Mouse (Mus musculus) retina, adult 2 months (tissue): ENCODE measurements around the gene Mutyh.
"Not testable (repeated sequence)": the region's sequence is repeated elsewhere in the genome, so short reads cannot be mapped to it uniquely, and the experiment has no call there.

Experiments used
- DNase-seq: peaks from one replicate; pipeline ENCODE4 v3.0.0-alpha.2; 2012; ENCODE audit warnings: low read depth, low spot score

Gene Mutyh

DNA sequence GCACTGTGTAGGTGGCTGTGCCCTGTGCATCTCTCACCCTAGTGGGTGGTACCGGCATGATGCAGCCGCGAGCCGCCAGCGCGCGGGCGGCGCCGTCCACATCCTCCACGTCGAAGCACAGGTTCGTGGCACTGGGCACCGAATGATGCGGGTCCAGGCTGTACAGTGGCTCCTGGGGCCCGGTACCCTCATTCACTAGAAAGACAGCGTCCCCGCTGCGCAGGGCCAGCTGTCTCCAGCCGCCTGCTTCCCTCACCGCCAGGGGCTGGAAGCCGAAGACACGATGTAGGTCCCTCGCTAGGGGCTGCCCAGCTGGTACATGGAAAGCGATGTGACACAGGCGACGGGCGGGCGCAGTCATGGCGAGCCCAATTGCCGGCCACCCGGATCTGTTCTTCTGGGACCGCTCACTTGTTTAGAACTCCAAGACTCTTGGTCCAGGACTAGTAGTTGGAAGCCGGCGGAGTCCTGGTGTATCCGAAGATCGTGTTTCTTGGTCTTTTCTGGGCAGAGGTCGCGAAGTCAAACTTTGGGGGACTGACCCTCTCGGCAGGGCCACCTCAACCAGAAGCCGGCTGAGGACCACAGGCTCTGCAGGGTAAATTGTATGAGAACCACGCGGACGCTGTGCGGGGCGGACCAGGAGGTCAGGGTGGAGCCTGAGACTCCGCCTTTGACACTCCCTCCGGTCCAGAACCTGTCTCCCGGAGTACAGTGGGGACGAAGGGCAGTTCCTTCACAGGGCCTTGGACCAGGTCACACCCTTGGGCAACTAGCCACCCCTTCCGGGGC, 13.6 kb downstream of the Mutyh start:
- DNase-seq = no peak

DNA sequence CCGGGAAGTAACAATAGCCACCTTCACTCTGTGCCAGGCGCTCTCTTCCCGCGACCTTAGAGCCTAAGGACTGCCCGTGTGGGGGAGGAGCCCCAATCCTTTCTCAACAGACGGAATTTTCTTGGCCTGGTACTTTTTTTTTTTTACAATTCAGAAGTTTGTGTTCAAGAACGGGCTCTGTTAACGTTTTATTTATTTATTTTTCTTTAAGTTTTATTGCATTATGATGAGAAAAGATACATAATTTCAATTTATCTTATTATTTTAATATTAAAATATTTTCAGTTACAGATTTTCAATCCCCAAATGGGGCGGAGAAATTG, 14.1 kb downstream of the Mutyh start, which contains the start of gene Hpdl:
TSS of gene Hpdl (minus strand) at position 14 of the 323 bp plus-strand sequence.
- DNase-seq = no peak

DNA sequence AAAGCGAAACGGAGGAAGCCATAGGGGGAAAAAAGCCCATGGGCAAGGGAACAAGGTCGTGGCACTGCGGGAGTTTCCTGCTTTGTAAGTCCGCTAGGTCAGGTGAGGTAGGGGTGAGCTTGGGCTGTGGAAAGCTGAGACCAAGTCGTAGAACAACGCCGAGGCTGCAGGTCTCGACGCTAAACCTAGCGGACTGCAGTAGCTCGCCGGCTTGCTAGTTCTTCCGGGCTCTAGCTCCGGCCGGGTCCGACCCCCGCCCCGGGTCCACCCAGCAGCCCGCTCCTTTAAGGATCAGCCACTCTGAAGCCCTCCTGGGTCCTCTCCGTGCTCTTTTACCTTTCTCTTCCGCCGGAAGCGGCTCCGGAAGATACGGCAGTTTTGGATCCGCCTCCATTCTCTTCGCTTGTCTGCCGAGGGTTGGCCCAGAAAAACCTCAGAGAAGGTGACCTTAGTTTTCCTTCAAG, 17.1 kb downstream of the Mutyh start:
- peak; percentile 68 for DNase-seq

DNA sequence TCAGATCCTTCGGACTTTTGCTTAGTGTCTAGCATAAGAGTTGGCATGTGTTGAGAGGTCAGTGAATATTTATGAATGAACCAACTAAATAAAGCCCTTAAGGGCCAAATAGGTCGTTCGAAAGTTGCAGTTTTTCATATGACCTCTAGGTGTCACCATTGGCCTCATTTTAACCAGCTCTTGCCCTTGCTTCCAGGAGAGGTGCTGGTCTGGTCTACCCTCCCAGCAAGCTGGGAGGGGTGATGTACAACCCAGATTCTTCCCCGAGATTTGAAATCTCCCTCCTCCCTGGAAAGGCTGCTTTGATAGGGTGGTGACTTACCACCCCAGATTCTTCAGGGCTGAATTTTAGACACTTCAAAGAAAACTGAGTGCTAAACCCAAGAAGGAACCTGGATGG, 20.3 kb downstream of the Mutyh start:
- peak; percentile 76 for DNase-seq

DNA sequence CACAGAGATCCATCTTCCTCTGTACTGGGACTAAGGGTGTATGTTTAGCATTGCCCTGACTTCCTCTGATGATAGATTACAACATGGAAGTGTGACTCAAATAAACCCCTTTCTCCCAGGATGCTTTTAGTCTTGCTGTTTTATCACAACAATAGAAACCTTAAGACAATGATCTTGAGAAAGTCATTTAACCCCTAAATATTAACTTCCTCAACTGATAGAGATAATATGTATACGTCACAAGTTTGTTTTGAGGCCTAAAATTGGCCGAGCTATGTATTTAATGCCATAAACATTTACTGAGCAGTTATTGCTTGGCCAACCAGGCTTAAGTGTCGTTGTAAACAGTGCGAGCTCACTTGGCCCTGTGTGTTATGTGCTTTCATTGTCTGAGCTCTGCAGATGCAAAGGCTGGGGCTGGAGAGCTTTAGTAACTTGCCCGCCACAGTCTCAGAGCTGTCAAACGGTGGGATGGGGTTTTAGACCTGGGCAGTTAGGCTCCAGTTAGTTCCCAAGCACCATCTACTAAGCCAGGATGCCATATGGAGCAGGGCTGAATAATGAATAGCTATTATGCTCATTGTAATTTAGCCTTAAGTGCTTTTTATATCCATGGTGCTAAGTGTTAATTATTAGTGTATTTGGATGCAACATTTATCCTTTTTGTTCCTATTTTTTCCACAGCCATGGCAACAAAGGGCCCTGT, 22.0 kb downstream of the Mutyh start:
- no peak for DNase-seq

DNA sequence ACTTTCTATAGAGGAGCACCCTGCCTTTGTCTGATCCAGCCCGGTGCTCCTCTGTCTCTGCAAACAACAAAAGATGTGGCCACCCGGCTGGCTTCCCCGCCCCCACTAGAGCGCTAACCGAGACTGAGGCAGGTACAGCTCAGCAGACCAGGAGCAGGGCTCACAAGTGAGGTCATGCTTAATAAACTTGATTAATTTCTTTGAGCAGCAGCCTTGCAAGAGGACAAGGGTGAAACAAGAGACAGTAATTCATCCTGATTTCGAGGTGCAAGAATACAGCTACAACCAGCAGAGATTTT, 22.5 kb downstream of the Mutyh start:
- no peak for DNase-seq

DNA sequence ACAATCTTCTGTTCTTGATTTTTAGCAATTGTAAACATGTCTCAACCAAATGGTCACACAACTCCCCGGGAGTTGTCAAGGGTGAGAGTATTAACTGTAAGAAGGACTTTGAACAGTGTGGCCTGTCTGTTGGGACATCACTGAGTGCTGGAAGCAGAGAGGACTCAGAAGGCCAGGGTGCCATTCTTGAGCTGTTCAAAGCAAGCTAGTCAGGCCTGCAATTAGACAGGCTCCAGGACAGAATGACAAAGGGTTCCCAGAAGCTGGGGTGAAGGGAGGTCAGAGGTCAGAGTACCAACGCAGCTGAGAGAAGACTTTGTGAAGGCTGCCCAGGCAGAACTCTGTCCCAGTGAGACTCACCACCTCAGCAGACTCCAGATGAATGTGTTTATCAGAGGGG, 31.5 kb downstream of the Mutyh start:
- DNase-seq = no peak

DNA sequence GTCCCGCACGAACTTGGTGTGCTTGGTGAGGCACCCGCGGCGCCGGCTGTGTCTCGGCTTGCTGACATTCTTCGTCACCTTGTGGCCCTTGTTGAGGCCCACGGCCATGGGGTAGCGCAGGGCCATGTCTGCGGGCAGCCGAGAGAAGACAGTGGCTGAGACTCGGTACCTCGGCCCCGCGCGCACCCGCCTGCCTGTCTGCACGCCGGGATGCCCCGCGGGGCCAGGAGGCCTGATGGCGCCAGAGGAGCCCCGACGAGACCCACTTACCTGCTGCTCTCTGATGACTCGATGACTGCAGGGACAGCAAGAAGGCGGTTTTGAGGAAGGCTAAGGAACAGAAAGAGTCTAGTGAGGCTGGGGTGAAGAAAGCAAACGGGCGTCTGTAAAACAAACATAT, 32.6 kb downstream of the Mutyh start:
- DNase-seq = not testable (repeated sequence)

DNA sequence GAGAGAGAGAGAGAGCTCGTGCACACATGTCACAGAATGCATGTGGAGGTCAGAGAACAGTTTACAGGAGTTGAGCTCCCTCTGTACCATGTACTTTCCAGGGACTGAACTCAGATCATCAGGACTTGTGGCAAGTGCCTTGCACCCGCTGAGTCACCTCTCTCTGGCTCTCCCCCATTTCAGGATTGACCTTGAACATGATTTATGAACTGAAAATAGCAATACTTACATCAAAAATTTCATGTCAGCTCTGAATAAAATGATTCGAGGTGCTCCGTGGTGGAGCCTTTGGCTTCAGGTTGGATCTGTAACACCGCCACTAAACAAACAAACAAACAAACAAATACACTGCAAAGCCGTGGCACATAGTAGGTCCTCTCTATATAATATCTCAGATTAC, 33.3 kb downstream of the Mutyh start:
- no peak for DNase-seq

DNA sequence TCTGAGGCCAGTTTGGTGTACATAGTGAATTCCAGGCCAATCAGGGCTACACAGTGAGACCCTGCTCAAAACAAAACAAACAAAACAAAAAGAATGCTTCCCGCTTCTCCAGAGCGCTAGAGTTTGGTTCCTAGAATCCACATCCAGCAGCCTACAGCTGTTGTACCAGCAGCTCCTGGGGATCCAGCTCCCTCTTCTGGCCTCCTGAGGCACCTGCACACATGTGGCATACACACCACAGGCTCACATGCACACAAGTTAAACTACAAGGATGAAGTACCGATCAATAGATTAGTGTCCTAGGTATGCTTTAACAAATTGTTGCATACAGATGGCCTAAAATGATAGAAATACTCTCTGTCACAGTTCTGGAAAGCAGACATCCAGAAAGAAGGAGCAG, 36.8 kb downstream of the Mutyh start:
- DNase-seq = no peak

DNA sequence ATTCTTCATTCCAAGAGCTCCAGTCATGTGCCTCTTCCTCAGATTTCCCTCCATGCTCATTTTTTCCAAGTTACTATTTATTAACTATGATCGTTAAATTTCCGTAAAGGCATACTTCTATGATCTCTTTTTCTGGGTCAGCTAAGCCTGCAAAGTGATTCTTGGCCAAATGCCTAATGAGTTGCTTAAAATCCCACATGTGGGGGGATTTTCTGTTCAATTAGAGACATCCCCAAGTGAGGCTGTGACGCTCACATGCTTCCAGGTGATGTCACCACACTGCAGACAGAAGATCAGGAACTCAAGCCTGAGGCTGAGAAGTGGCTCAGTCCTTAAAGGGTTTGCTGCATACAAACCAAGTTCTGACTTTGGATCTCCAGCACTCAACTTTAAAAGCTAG, 42.4 kb downstream of the Mutyh start:
- no peak for DNase-seq

DNA sequence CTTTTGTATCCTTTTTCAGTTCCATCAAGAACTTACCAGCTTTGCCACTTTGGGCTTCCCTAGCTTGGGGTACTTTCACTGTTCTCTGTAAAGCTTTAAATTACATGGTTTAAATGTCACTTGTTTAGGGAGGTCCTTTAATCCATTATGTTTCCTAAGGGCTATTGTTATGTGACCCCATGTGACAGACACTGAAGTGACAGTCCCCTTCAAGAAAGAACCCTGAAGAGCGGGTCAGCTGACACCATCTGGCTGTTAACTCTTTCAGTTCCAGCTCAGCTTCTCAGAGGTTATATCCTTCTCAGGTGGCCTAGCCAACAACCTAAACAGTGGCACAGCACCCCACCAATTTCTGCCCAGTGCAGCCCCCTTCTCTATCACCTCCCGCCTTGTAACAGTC, 46.8 kb downstream of the Mutyh start:
- no peak for DNase-seq

DNA sequence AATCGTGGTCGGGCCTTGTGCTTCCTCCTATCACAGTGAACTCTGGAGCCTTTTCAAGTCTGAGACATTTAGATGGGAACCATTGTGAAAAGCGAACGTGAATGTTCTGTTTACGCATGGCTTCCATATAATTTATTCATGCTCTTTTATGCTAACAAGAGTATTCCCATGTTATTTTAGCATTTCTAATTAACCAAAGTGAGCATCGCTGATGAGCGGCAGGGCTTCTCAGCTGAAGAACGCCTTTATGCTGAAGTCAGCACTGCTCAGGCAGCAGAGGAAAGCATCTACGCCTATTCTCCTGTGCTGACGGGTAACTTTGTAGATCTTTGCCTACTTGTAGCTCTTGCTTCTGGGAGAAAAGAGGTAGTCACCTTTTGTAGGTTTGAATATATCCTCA, 49.7 kb downstream of the Mutyh start:
- DNase-seq = no peak

DNA sequence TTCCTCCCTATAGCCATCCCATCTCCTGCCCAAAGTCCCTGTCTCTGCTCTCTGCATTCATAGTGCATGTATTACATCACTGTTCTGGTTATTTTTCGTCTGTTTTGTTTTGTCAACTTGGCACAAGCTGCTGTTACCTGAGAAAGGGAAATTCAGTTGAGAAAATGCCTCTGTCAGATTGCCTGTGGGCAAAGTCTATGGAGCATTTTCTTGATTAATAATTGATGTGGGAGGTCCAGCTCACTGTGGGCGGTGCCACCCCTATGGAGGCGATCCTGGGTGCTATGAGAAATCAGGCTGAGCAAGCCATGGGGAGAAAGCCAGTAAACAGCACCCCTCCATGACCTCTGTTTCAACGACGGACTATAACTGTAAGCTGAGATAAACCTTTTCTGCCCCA, 52.2 kb downstream of the Mutyh start:
- no peak for DNase-seq

DNA sequence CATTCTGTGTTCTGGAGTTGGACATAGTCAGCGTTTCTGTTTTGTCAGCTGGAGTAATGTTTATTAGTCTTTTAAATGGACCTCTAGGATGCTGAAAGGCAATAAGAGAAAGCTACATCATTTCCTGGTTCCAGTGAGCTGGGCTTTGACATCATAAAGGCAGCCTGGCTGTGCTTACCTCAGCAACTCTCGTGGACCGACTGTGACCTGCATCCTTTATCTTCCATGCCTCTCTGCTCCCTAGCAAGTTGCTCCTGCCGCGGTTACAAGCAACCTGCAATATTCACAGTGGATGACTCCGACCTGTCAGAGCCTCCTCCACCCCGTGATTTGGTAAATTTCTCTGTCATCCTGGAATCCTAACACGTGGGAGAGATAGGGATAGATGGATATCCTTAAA, 54.5 kb downstream of the Mutyh start:
- DNase-seq = no peak
